Mouse (Mus musculus) limb, embryonic 14.5 days (tissue): ENCODE measurements around the gene Ccdc33. TPM values are rescaled to one million over a fixed set of nuclear protein-coding genes. Genes with fewer than 3 reads are reported as not detected.

Source experiments
- ATAC-seq: fragments of 200-750 bp; cut with Nextera tagmentation; 2 replicates; pipeline ENCODE4 v1.8.0; 2017; ENCODE audit warnings: low read depth, moderate number of reproducible peaks, moderate TSS enrichment; ENCODE audit not compliant: low FRiP score
- DNase-seq: peaks from one replicate; pipeline ENCODE4 v3.0.0-alpha.2; 2015; ENCODE audit warnings: low spot score
- H3K27ac ChIP-seq: fragments of 300-500 bp; sonication (generic); replicated peaks from 2 replicates; pipeline ENCODE4 v1.5.1; 2014; ENCODE audit warnings: low read depth, mild to moderate bottlenecking, low read length, moderate library complexity, mixed read lengths
- H3K27me3 ChIP-seq: fragments of 300-500 bp; sonication (generic); 2 replicates; pipeline ENCODE4 v1.6.1; 2014; ENCODE audit warnings: low read length, mixed read lengths; ENCODE audit not compliant: control insufficient read depth, insufficient read depth
- H3K36me3 ChIP-seq: fragments of 300-500 bp; sonication (generic); 2 replicates; pipeline ENCODE4 v1.6.1; 2014; ENCODE audit warnings: mild to moderate bottlenecking, low read length, moderate library complexity, mixed read lengths; ENCODE audit not compliant: control insufficient read depth, insufficient read depth
- H3K4me1 ChIP-seq: fragments of 300-500 bp; sonication (generic); 2 replicates; pipeline ENCODE4 v1.6.1; 2014; ENCODE audit warnings: antibody characterized with exemption, low read length, mixed read lengths; ENCODE audit not compliant: control insufficient read depth, insufficient read depth
- H3K4me2 ChIP-seq: fragments of 300-500 bp; sonication (generic); replicated peaks from 2 replicates; pipeline ENCODE4 v1.6.1; 2014; ENCODE audit warnings: low read depth, mild to moderate bottlenecking, low read length, moderate library complexity; ENCODE audit not compliant: severe bottlenecking
- H3K4me3 ChIP-seq: fragments of 300-500 bp; sonication (generic); replicated peaks from 2 replicates; pipeline ENCODE4 v1.5.1; 2014; ENCODE audit warnings: low read length
- H3K9ac ChIP-seq: fragments of 300-500 bp; sonication (generic); 2 replicates; pipeline ENCODE4 v1.6.1; 2014; ENCODE audit warnings: mild to moderate bottlenecking, low read depth, low read length, moderate library complexity; ENCODE audit not compliant: severe bottlenecking
- H3K9me3 ChIP-seq: fragments of 300-500 bp; sonication (generic); 2 replicates; pipeline ENCODE4 v1.6.1; 2016; ENCODE audit warnings: low read length; ENCODE audit not compliant: control insufficient read depth
- POLR2A ChIP-seq: fragments of 200-500 bp; IDR thresholded peaks from 2 replicates; pipeline ENCODE4 v1.8.0; 2012; ENCODE audit warnings: inconsistent platforms, mild to moderate bottlenecking, moderate library complexity, borderline replicate concordance; ENCODE audit not compliant: insufficient read depth, insufficient read length; ENCODE audit errors: extremely low read depth
- WGBS: fragments of 180-500 bp; shearing (Covaris S2); extraction: QIAGEN DNeasy Blood & Tissue Kit; methylation state at CpG from one replicate; pipeline ENCODE4 v1.1.7; 2014; 5-methylcytosine and 5-hydroxymethylcytosine counted together
- polyA plus RNA-seq, 2 experiments: library from polyadenylated mRNA; depleted of rRNA in 1 of 2; stranded (reverse) in 1 of 2; unstranded in 1 of 2; fragments of >200 nt; fragmentation: Nextera tagmentation in 1 of 2; extraction: Ambion mirVana in 1 of 2; gene quantifications; 2 replicates each; pipeline versions ENCODE4 v1.2.1 to v1.2.3; 2012 to 2014

Ccdc33 gene
- polyA plus RNA-seq, 2 experiments, result 0.11 TPM; not detected in 1

DNA sequence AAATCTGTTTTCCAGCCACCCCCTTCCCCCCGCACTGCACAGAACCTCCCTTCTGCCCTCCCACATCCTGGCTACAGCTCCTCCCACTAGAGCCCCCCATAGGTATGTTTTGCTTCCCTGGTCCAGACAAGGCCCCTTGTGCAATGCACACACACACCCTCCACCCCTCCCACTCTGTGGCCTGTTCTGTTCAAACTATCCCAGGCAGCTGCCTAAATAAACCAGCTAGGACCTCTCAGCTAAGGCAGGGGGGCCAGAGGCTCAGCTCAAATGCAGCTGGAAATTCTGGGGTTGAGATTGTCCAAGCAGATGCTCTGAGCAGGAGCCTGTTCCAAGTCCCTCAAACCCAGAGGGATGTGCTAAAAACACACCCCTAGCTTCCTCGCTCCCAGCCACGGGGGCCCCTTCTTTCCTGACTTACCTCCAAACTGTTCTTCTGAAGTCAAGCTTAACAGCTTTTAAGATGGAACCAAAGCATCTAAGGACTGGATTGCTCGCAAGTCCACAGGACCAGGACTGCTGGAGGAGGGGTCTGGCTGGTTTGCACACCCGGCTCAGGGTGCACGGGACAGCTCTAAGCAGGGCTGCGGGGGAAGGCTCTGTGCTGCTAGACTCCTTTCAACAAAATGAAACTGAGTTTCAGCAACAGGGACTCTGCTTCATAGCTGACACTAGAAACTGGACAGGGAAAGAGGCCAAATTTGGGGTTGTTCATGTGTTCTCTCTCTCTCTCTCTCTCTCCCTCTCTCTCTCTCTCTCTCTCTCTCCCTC is 40.1 kb upstream of the Ccdc33 start:
- peak; percentile 41; the same call in 1 of the 2 replicates for TF ChIP-seq POLR2A
- DNase-seq (peak; percentile 94), ATAC-seq (peak; percentile 94)
- H3K27ac ChIP-seq, result peak overlapping the region; percentile 98
- peaks cover 23% of the 10 kb centered on the region for H3K36me3 ChIP-seq
- peaks cover 57% of the 10 kb centered on the region for H3K4me1 ChIP-seq
- peak overlapping the region; percentile 56 for H3K9ac ChIP-seq
- H3K4me2 ChIP-seq, result peak overlapping the region; percentile 90
- H3K9me3 ChIP-seq, result no peaks in the 10 kb centered on the region
- H3K27me3 ChIP-seq, result no peaks in the 10 kb centered on the region
- peak overlapping the region; percentile 42 for H3K4me3 ChIP-seq
- WGBS, result 9% methylated on average over 7 of the region's 7 CpGs

GRCm38 (mm10) chr9:58157838-58158237 is 39.2 kb upstream of the Ccdc33 start:
- Histone ChIP-seq H3K4me3 (peak overlapping the region; percentile 42), H3K9ac (peak overlapping the region; percentile 56), H3K4me2 (peak overlapping the region; percentile 90), H3K27ac (peak overlapping the region; percentile 98), H3K9me3 (no peaks in the 10 kb centered on the region), H3K4me1 (peaks cover 60% of the 10 kb centered on the region), H3K36me3 (peaks cover 26% of the 10 kb centered on the region), H3K27me3 (no peaks in the 10 kb centered on the region)
- DNase-seq (no peak), ATAC-seq (no peak)
- no peak for TF ChIP-seq POLR2A
- WGBS, result 59% methylated on average over 13 of the region's 13 CpGs

DNA sequence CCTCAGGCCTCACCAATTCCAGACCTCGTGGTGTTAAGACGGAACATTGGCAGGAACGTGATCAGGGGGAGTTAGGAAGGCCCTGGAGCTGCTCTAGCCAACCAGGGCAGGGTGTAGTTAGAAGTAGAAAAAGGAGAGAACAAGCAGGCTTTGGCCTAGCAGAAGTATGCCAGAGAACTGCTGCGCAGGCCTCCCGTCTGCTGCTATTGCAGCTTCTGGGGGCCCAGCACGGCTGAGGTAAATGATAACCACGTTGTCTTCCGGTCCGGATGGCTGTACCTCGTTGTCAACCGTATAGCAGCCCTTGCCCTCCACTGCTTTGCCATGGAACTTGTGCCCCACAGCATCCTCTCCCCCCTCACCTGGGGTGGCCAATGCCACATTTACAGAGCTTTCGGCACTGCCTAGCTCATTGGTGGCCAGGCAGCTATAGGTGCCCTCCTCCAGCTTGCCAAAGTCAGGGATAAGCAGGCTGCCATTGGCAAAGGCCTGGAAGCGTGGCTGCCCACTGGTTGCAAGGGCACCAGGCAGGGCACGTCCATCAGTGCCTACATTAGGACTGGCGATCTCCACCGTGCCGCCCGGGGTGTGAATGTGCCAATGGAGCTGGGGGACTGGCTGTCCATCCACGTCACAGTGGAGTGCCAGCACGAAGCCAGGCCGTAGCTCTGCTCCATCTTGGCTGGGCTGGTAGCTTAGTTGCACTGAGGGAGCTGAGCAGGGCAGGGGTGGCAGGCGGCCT is 38.4 kb upstream of the Ccdc33 start:
- H3K4me2 ChIP-seq, result peak overlapping the region; percentile 90
- peak overlapping the region; percentile 98 for H3K27ac ChIP-seq
- H3K4me1 ChIP-seq, result peaks cover 66% of the 10 kb centered on the region
- ATAC-seq (no peak), DNase-seq (no peak)
- 79% methylated on average over 22 of the region's 22 CpGs for WGBS
- no peak for TF ChIP-seq POLR2A
- peak overlapping the region; percentile 42 for H3K4me3 ChIP-seq
- no peaks in the 10 kb centered on the region for H3K27me3 ChIP-seq
- H3K9me3 ChIP-seq, result no peaks in the 10 kb centered on the region
- H3K9ac ChIP-seq, result peak overlapping the region; percentile 56
- H3K36me3 ChIP-seq, result peaks cover 34% of the 10 kb centered on the region

- no peak for TF ChIP-seq POLR2A
- Histone ChIP-seq H3K9ac (peak overlapping the region; percentile 21; the same call in 1 of the 2 replicates), H3K27me3 (no peaks in the 10 kb centered on the region), H3K27ac (peak overlapping the region; percentile 38; the same call in 1 of the 2 replicates), H3K4me3 (peak overlapping the region; percentile 42), H3K4me2 (peak overlapping the region; percentile 90), H3K4me1 (peaks cover 63% of the 10 kb centered on the region), H3K9me3 (no peaks in the 10 kb centered on the region), H3K36me3 (peaks cover 45% of the 10 kb centered on the region)
- ATAC-seq (no peak), DNase-seq (peak; percentile 89)
- 39% methylated on average over 3 of the region's 3 CpGs for WGBS
Measured at GRCm38 (mm10) chr9:58155366-58155765, 36.7 kb upstream of the Ccdc33 start.

DNA sequence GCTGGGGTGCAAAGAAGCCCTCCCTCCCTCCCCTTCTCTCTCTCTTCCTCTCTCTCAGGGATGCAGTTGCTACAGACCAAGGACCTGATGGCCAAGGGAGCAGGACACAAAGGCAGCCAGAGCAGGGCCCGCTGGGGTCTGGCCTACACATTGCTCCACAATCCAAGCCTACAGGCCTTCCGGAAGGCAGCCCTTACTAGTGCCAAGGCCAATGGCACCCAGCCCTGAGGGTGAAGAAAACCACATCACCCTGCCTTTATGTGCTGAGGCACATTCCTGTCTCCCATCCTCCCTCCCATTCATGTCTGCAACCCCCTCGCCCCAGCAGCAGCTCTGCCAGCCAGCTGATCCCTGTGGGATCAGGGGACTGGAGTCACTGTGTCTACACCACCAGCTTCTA is 34.5 kb upstream of the Ccdc33 start:
- Histone ChIP-seq H3K27ac (peak overlapping the region; percentile 28), H3K9ac (no peak overlapping the region), H3K9me3 (no peaks in the 10 kb centered on the region), H3K36me3 (peaks cover 52% of the 10 kb centered on the region), H3K4me2 (no peak overlapping the region), H3K4me3 (no peak overlapping the region), H3K4me1 (peaks cover 53% of the 10 kb centered on the region), H3K27me3 (no peaks in the 10 kb centered on the region)
- DNase-seq, result no peak
- 46% methylated on average over 2 of the region's 3 CpGs for WGBS
- no peak for ATAC-seq
- TF ChIP-seq POLR2A, result no peak
